Mouse (Mus musculus): ENCODE data around the gene Tmem190. TPM values are rescaled to one million over a fixed set of nuclear protein-coding genes. Genes with fewer than 3 reads are reported as not detected.

Gene Tmem190
- polyA plus RNA-seq, 1 experiment from 2014 or later: not detected

DNA sequence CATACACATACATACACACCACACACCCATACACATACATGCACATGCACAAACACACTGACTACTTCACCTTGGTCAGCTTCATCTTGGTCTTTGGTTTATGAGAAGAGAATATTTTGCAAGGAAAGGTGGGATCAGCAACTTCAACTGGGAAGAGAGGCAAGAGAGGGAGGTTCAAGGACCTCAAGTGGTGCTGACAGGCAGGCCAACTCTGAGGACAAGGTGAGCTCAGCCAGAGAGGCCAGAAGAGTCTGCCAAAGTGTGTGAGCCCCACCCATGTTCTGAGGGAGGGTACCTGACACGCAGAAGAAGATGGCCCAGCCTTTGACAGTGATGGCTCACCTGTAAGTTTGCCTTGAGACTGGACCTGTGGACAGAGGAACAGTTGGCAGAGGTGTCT, 23.1 kb upstream of the Tmem190 start:
- no peaks in the 10 kb centered on the region for H3K36me3 ChIP-seq (ENCODE audit: control insufficient read depth, insufficient read depth, low read length)
- no peak overlapping the region for H3K4me2 ChIP-seq (ENCODE audit: low read depth, low read length)
- no peaks in the 10 kb centered on the region for H3K4me1 ChIP-seq (ENCODE audit: control insufficient read depth, insufficient read depth, low read length)
- DNase-seq (ENCODE audit: low spot score): no peak
- H3K27me3 ChIP-seq (replicated peaks; ENCODE audit: control insufficient read depth, insufficient read depth, low read length): no peaks in the 10 kb centered on the region
- no peak overlapping the region for H3K9ac ChIP-seq (ENCODE audit: low read depth, low read length)
- no peak for ATAC-seq (ENCODE audit: low read depth)
- H3K9me3 ChIP-seq (ENCODE audit: control insufficient read depth, low read length): no peaks in the 10 kb centered on the region
- no peak overlapping the region for H3K4me3 ChIP-seq (ENCODE audit: low read depth, low read length)
- no peak overlapping the region for H3K27ac ChIP-seq (replicated peaks; ENCODE audit: low read depth, low read length)
- 44% methylated on average over 1 of the region's 1 CpGs for whole genome bisulfite sequencing

DNA sequence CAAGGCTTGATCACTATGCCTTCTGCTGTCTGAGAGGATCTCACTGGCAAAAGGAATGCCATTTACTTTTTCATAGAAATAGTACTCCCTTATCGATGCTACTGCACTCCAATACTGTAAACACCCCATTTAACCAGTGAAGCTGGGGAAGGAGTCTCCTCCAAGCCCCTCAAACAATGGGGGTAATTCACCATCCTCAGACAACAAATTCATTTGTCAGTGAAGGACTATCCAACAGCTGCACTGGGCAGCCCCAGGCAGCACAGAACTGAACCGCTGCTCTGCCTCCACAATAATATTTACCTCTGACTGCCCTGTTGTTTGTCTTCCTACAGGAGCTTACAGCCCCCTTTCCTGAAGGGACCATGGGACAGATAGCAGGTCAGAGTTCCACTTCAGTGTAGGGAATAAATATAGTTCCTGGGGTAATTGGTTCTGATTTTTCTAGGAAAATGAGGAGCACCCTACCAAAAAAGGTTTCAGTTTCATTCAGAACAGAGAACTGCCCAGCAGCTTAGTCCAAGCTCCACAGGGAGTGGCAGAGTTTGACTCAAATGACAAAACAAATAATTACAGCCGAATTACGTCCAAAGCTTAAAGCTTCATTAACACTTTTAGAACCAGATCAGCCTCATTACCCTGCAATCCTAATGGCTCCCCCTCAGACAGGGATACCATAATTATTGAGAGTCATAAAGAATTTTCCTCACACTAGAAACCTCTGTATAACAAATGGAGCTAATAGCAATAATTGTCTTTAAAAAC, 17.6 kb upstream of the Tmem190 start:
- no peak overlapping the region for H3K9ac ChIP-seq (ENCODE audit: low read depth, low read length)
- no peak for ATAC-seq (ENCODE audit: low read depth)
- no peaks in the 10 kb centered on the region for H3K27me3 ChIP-seq (replicated peaks; ENCODE audit: control insufficient read depth, insufficient read depth, low read length)
- H3K4me2 ChIP-seq (ENCODE audit: low read depth, low read length): no peak overlapping the region
- peaks cover 5% of the 10 kb centered on the region; the same call in 1 of the 2 replicates for H3K4me1 ChIP-seq (ENCODE audit: control insufficient read depth, insufficient read depth, low read length)
- H3K4me3 ChIP-seq (ENCODE audit: low read depth, low read length): no peak overlapping the region
- H3K36me3 ChIP-seq (ENCODE audit: control insufficient read depth, insufficient read depth, low read length): no peaks in the 10 kb centered on the region
- 11% methylated on average over 4 of the region's 4 CpGs for WGBS
- DNase-seq (ENCODE audit: low spot score): no peak
- H3K27ac ChIP-seq (replicated peaks; ENCODE audit: low read depth, low read length): no peak overlapping the region
- H3K9me3 ChIP-seq (ENCODE audit: control insufficient read depth, low read length): no peaks in the 10 kb centered on the region

DNA sequence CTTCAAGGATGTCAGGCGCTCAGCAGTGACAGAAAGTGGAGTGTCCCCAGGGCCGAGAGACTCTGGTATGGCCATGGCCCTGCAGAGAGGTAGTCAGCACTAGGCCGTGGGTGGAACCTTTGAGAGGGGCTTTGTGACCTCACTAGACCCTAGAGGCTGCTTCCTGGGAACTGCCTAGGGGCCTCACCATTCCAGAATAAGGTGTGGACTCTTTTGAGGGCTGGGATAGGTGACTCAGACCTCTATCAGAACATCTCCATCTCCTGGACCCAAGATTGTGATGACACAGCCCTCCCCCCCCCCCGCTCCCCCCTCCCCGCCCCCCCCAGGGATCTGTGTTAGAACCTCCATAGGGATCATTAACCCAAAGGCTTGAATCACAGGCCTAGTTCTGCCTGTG, 11.5 kb upstream of the Tmem190 start, which contains the start of gene Fam71e2:
Gene Fam71e2, minus strand, starts transcription at position 101 of the 400 bp plus-strand sequence.
- H3K9me3 ChIP-seq (ENCODE audit: control insufficient read depth, low read length): no peaks in the 10 kb centered on the region
- no peaks in the 10 kb centered on the region for H3K36me3 ChIP-seq (ENCODE audit: control insufficient read depth, insufficient read depth, low read length)
- DNase-seq (ENCODE audit: low spot score) (no peak), ATAC-seq (ENCODE audit: low read depth) (no peak)
- no peaks in the 10 kb centered on the region for H3K4me1 ChIP-seq (ENCODE audit: control insufficient read depth, insufficient read depth, low read length)
- H3K9ac ChIP-seq (ENCODE audit: low read depth, low read length): no peak within 1 kb of the TSS
- peaks cover 11% of the 10 kb centered on the region for H3K27me3 ChIP-seq (replicated peaks; ENCODE audit: control insufficient read depth, insufficient read depth, low read length)
- H3K27ac ChIP-seq (replicated peaks; ENCODE audit: low read depth, low read length): no peak within 1 kb of the TSS
- no peak within 1 kb of the TSS for H3K4me3 ChIP-seq (ENCODE audit: low read depth, low read length)
- WGBS: 69% methylated on average over 4 of the region's 5 CpGs
- no peak within 1 kb of the TSS for H3K4me2 ChIP-seq (ENCODE audit: low read depth, low read length)

GRCm38 (mm10) chr7:4776131-4776530, 6.6 kb upstream of the Tmem190 start:
- no peak for ATAC-seq (ENCODE audit: low read depth)
- Histone ChIP-seq H3K27me3 (replicated peaks; ENCODE audit: control insufficient read depth, insufficient read depth, low read length) (peaks cover 44% of the 10 kb centered on the region), H3K36me3 (ENCODE audit: control insufficient read depth, insufficient read depth, low read length) (no peaks in the 10 kb centered on the region), H3K9ac (ENCODE audit: low read depth, low read length) (no peak overlapping the region), H3K4me2 (ENCODE audit: low read depth, low read length) (no peak overlapping the region), H3K4me3 (ENCODE audit: low read depth, low read length) (no peak overlapping the region), H3K4me1 (ENCODE audit: control insufficient read depth, insufficient read depth, low read length) (0 out of 2 replicates have a peak, but pooled peaks cover 3% of the 10 kb centered on the region), H3K9me3 (ENCODE audit: control insufficient read depth, low read length) (no peaks in the 10 kb centered on the region), H3K27ac (replicated peaks; ENCODE audit: low read depth, low read length) (no peak overlapping the region)
- WGBS: 52% methylated on average over 10 of the region's 10 CpGs
- DNase-seq (ENCODE audit: low spot score): no peak

GRCm38 (mm10) chr7:4776861-4777830, 5.6 kb upstream of the Tmem190 start:
- 0% methylated on average over 13 of the region's 56 CpGs for WGBS
- H3K27ac ChIP-seq (replicated peaks; ENCODE audit: low read depth, low read length): no peak overlapping the region
- H3K9me3 ChIP-seq (ENCODE audit: control insufficient read depth, low read length): no peaks in the 10 kb centered on the region
- no peaks in the 10 kb centered on the region for H3K36me3 ChIP-seq (ENCODE audit: control insufficient read depth, insufficient read depth, low read length)
- peak overlapping the region; percentile 48 for H3K9ac ChIP-seq (ENCODE audit: low read depth, low read length)
- 0 out of 2 replicates have a peak, but pooled peaks cover 3% of the 10 kb centered on the region for H3K4me1 ChIP-seq (ENCODE audit: control insufficient read depth, insufficient read depth, low read length)
- H3K27me3 ChIP-seq (replicated peaks; ENCODE audit: control insufficient read depth, insufficient read depth, low read length): peaks cover 48% of the 10 kb centered on the region
- DNase-seq (ENCODE audit: low spot score): peak; percentile 78
- peak overlapping the region; percentile 36 for H3K4me3 ChIP-seq (ENCODE audit: low read depth, low read length)
- ATAC-seq (ENCODE audit: low read depth): peak; percentile 79
- H3K4me2 ChIP-seq (ENCODE audit: low read depth, low read length): peak overlapping the region; percentile 60

- H3K27ac ChIP-seq (replicated peaks; ENCODE audit: low read depth, low read length): no peak overlapping the region
- H3K4me1 ChIP-seq (ENCODE audit: control insufficient read depth, insufficient read depth, low read length): 0 out of 2 replicates have a peak, but pooled peaks cover 3% of the 10 kb centered on the region
- peaks cover 48% of the 10 kb centered on the region for H3K27me3 ChIP-seq (replicated peaks; ENCODE audit: control insufficient read depth, insufficient read depth, low read length)
- H3K4me2 ChIP-seq (ENCODE audit: low read depth, low read length): no peak overlapping the region; the same call in 1 of the 2 replicates
- H3K4me3 ChIP-seq (ENCODE audit: low read depth, low read length): no peak overlapping the region
- no peaks in the 10 kb centered on the region for H3K36me3 ChIP-seq (ENCODE audit: control insufficient read depth, insufficient read depth, low read length)
- WGBS: 5% methylated on average over 17 of the region's 20 CpGs
- no peak overlapping the region for H3K9ac ChIP-seq (ENCODE audit: low read depth, low read length)
- no peak for ATAC-seq (ENCODE audit: low read depth)
- no peak for DNase-seq (ENCODE audit: low spot score)
- no peaks in the 10 kb centered on the region for H3K9me3 ChIP-seq (ENCODE audit: control insufficient read depth, low read length)
Measured at GRCm38 (mm10) chr7:4777851-4778637, 4.7 kb upstream of the Tmem190 start.

DNA sequence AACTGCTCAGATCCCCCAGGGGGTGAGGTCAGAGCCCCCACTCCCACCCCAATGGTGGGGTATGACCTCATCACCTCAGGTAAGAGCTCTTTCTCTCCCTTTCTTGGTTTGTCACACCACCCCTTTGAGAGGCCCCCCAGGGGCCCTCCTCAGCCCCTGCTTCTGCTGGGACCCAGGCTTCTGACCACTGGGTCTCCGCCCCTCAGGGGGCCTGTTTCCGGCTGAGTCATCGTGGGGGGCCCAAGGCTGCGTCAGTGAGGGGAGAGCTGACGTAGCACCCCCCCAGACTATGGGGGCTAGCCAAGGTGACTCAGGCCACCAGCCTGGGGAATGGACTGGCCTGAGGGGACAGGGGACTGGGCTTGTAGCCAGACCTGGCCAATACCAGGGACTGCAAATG, 2.8 kb upstream of the Tmem190 start:
- H3K4me2 ChIP-seq (ENCODE audit: low read depth, low read length): no peak overlapping the region
- DNase-seq (ENCODE audit: low spot score) (no peak), ATAC-seq (ENCODE audit: low read depth) (no peak)
- no peaks in the 10 kb centered on the region for H3K36me3 ChIP-seq (ENCODE audit: control insufficient read depth, insufficient read depth, low read length)
- no peak overlapping the region for H3K4me3 ChIP-seq (ENCODE audit: low read depth, low read length)
- 29% methylated on average over 5 of the region's 5 CpGs for WGBS
- H3K27me3 ChIP-seq (replicated peaks; ENCODE audit: control insufficient read depth, insufficient read depth, low read length): peaks cover 47% of the 10 kb centered on the region
- H3K9me3 ChIP-seq (ENCODE audit: control insufficient read depth, low read length): no peaks in the 10 kb centered on the region
- no peak overlapping the region for H3K9ac ChIP-seq (ENCODE audit: low read depth, low read length)
- 0 out of 2 replicates have a peak, but pooled peaks cover 3% of the 10 kb centered on the region for H3K4me1 ChIP-seq (ENCODE audit: control insufficient read depth, insufficient read depth, low read length)
- no peak overlapping the region for H3K27ac ChIP-seq (replicated peaks; ENCODE audit: low read depth, low read length)

GRCm38 (mm10) chr7:4782130-4782529, 607 bp upstream of the Tmem190 start:
- no peak overlapping the region for H3K4me2 ChIP-seq (ENCODE audit: low read depth, low read length)

More at GRCm38 (mm10) chr7:4782130-4782529, 607 bp upstream of the Tmem190 start:
- Histone ChIP-seq H3K4me3 (ENCODE audit: low read depth, low read length) (no peak overlapping the region), H3K36me3 (ENCODE audit: control insufficient read depth, insufficient read depth, low read length) (no peaks in the 10 kb centered on the region), H3K9ac (ENCODE audit: low read depth, low read length) (no peak overlapping the region), H3K27ac (replicated peaks; ENCODE audit: low read depth, low read length) (no peak overlapping the region), H3K9me3 (ENCODE audit: control insufficient read depth, low read length) (no peaks in the 10 kb centered on the region), H3K27me3 (replicated peaks; ENCODE audit: control insufficient read depth, insufficient read depth, low read length) (peaks cover 28% of the 10 kb centered on the region), H3K4me1 (ENCODE audit: control insufficient read depth, insufficient read depth, low read length) (no peaks in the 10 kb centered on the region)
- DNase-seq (ENCODE audit: low spot score): no peak
- ATAC-seq (ENCODE audit: low read depth): no peak
- WGBS: 45% methylated on average over 3 of the region's 3 CpGs
